Mouse (Mus musculus) lung, embryonic 15.5 days (tissue): Measurements from ENCODE around the gene Mgat2. TPM values are rescaled to one million over a fixed set of nuclear protein-coding genes. Genes with fewer than 3 reads are reported as not detected.
A peak's percentile ranks its signal among the peaks of the same experiment; 100 is the strongest.
"Not testable (repeated sequence)": the region's sequence is repeated elsewhere in the genome, so short reads cannot be mapped to it uniquely, and the experiment has no call there.

Source experiments
- ATAC-seq: fragments of 200-750 bp; cut with Nextera tagmentation; 2 replicates; pipeline ENCODE4 v1.8.0; 2017; ENCODE audit warnings: moderate number of reproducible peaks, borderline replicate concordance; ENCODE audit not compliant: low FRiP score, low TSS enrichment; ENCODE audit errors: extremely low read depth
- H3K27ac ChIP-seq: fragments of 300-500 bp; sonication (generic); 2 replicates; pipeline ENCODE4 v1.5.1; 2015; ENCODE audit warnings: moderate library complexity, mild to moderate bottlenecking, inconsistent platforms
- H3K27me3 ChIP-seq: fragments of 300-500 bp; sonication (generic); 2 replicates; pipeline ENCODE4 v1.6.1; 2015; ENCODE audit warnings: inconsistent platforms
- H3K36me3 ChIP-seq: fragments of 300-500 bp; sonication (generic); 2 replicates; pipeline ENCODE4 v1.6.1; 2015; ENCODE audit warnings: inconsistent platforms
- H3K4me1 ChIP-seq: fragments of 300-500 bp; sonication (generic); 2 replicates; pipeline ENCODE4 v1.6.1; 2015; ENCODE audit warnings: inconsistent platforms
- H3K4me2 ChIP-seq: fragments of 300-500 bp; sonication (generic); 2 replicates; pipeline ENCODE4 v1.6.1; 2015; ENCODE audit warnings: inconsistent platforms, mild to moderate bottlenecking, moderate library complexity
- H3K4me3 ChIP-seq: fragments of 300-500 bp; sonication (generic); 2 replicates; pipeline ENCODE4 v1.5.1; 2015; ENCODE audit warnings: mild to moderate bottlenecking, inconsistent platforms
- H3K9ac ChIP-seq: fragments of 300-500 bp; sonication (generic); 2 replicates; pipeline ENCODE4 v1.6.1; 2015; ENCODE audit warnings: inconsistent platforms
- H3K9me3 ChIP-seq: fragments of 300-500 bp; sonication (generic); 2 replicates; pipeline ENCODE4 v1.6.1; 2016; ENCODE audit warnings: inconsistent platforms
- WGBS: fragments of 180-500 bp; shearing (Covaris S2); methylation state at CpG from one replicate; pipeline ENCODE4 v1.1.7; 2015; 5-methylcytosine and 5-hydroxymethylcytosine counted together
- polyA plus RNA-seq: library from polyadenylated mRNA; unstranded; fragments of >200 nt; fragmentation: Nextera tagmentation; extraction: Ambion mirVana; gene quantifications from 2 replicates; pipeline ENCODE4 v1.2.1, GENCODE M21; 2015

The Mgat2 gene
- polyA plus RNA-seq, 1 experiment from 2014 or later = 56.7 TPM

DNA sequence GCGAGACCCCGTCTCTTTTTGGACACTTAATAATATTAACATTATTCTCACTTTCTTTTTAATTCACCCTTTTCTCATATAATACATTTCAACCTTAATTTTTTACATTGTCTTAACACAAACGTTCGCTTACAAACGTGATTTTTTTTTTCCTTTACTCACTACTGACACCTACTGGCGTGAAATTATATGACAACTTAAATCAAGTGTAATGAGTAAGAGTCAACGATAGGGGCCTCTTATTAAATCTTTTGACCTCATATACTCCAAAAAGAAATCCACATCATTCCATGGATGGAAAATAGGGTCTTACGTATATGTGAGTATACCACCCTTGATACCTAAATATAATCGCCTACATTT, 24.4 kb upstream of the Mgat2 start:
- Histone ChIP-seq H3K27ac (peak overlapping the region; percentile 61; the same call in 1 of the 2 replicates), H3K4me1 (peaks cover 12% of the 10 kb centered on the region; the same call in 1 of the 2 replicates), H3K4me3 (peak overlapping the region; percentile 78), H3K9ac (no peak overlapping the region), H3K36me3 (peaks cover 19% of the 10 kb centered on the region), H3K4me2 (peak overlapping the region; percentile 40), H3K9me3 (no peaks in the 10 kb centered on the region), H3K27me3 (no peaks in the 10 kb centered on the region)
- no peak for ATAC-seq
- WGBS = 4% methylated on average over 9 of the region's 9 CpGs

DNA sequence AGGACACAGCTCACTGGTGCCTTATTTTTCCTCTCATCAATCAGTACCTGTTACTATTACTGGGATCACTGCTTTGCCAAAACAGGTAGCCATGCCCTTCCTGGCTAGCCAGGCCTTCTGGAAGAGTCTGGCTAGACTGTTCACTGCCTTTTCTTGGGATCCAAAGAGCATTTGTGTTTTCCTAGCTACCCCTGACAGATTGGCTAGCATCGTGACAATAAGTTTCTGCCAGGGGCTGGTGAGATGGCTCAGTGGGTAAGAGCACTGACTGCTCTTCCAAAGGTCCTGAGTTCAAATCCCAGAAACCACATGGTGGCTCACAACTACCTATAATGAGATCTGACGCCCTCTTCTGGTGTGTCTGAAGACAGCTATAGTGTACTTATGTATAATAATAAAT, 23.3 kb upstream of the Mgat2 start:
- not testable (repeated sequence) for H3K4me2 ChIP-seq, H3K9ac ChIP-seq, H3K27me3 ChIP-seq, H3K9me3 ChIP-seq, H3K4me3 ChIP-seq, ATAC-seq, H3K27ac ChIP-seq
- H3K4me1 ChIP-seq = peaks cover 12% of the 10 kb centered on the region; the same call in 1 of the 2 replicates
- peaks cover 18% of the 10 kb centered on the region for H3K36me3 ChIP-seq
- 66% methylated on average over 2 of the region's 2 CpGs for WGBS

DNA sequence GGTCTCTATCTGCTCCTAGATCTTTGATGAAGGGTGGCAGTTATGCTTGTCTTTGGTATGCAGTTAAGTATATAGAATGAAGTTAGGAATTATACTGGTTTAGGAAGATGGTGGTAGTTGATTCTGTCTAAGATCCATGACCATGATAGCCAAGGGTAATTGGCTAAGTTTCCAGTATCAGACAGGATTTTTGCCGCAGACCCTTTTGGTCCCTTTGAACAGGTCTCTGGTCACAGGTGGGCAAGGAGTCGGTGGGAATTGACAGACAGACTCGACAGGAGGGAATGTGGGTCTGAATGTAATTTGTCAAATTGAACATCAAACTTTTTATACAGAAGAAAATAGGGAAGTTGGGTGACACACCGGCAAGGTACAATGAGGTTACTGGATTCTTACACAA, 20.4 kb upstream of the Mgat2 start:
- not testable (repeated sequence) for H3K4me3 ChIP-seq, H3K4me1 ChIP-seq, H3K9ac ChIP-seq, H3K27ac ChIP-seq, H3K27me3 ChIP-seq, H3K9me3 ChIP-seq, H3K36me3 ChIP-seq, ATAC-seq, H3K4me2 ChIP-seq
- 84% methylated on average over 4 of the region's 4 CpGs for WGBS

GRCm38 (mm10) chr12:69164904-69165303, 19.1 kb upstream of the Mgat2 start:
- no peaks in the 10 kb centered on the region for H3K27me3 ChIP-seq
- no peak overlapping the region for H3K27ac ChIP-seq
- H3K9me3 ChIP-seq = no peaks in the 10 kb centered on the region
- no peak for ATAC-seq
- no peak overlapping the region for H3K9ac ChIP-seq
- H3K36me3 ChIP-seq = no peaks in the 10 kb centered on the region
- peaks cover 15% of the 10 kb centered on the region for H3K4me1 ChIP-seq
- no peak overlapping the region for H3K4me3 ChIP-seq
- H3K4me2 ChIP-seq = no peak overlapping the region
- whole genome bisulfite sequencing = 35% methylated on average over 3 of the region's 3 CpGs

- not testable (repeated sequence) for H3K4me3 ChIP-seq, H3K36me3 ChIP-seq, H3K9me3 ChIP-seq, H3K9ac ChIP-seq, H3K27ac ChIP-seq, H3K27me3 ChIP-seq, H3K4me2 ChIP-seq, ATAC-seq
- 69% methylated on average over 8 of the region's 8 CpGs for WGBS
- H3K4me1 ChIP-seq = peaks cover 18% of the 10 kb centered on the region
Observed at GRCm38 (mm10) chr12:69166861-69167581, 16.9 kb upstream of the Mgat2 start.

DNA sequence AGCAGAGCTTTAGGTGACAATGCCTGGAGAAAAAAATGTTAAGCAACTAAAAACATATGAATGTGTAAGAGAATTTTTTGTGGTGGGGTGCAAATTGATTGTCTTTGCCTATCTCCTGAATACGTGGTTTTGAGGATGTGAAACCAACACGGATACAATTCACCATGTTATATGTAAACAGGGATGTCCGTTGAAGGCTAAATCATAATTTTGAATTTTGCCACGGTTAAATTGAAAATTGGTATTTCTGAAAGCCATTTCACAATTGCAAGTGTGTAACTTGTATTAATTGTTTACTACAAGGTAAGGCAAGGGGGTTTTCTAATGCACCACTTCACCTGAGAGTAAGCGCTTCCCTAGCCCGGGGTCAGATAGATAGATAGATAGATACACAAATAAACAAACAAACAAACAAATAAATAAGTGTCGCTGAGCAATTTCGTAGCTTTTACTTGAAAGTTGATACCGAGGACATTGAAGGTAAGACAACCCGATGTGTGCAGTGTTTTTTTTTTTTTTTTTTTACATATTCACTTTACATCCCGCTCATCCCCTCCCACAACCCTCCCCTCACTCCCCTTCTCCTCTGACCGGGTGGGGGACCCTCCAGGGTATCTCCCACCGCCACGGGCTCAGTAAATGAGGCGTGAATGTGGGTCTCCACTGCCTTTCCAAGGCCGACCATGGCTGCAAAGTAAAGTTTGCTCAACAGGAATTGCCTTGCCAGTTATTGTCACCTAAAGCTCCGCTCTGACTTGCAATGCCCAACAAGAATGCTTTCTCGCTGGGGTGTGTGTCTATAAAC, 16.1 kb upstream of the Mgat2 start:
- peaks cover 5% of the 10 kb centered on the region; the same call in 1 of the 2 replicates for H3K36me3 ChIP-seq
- H3K9me3 ChIP-seq = no peaks in the 10 kb centered on the region
- H3K27ac ChIP-seq = no peak overlapping the region
- no peaks in the 10 kb centered on the region for H3K27me3 ChIP-seq
- H3K4me3 ChIP-seq = peak overlapping the region; percentile 69
- 5% methylated on average over 18 of the region's 18 CpGs for WGBS
- H3K4me1 ChIP-seq = peaks cover 18% of the 10 kb centered on the region
- ATAC-seq = peak; percentile 32; the same call in 1 of the 2 replicates
- H3K9ac ChIP-seq = peak overlapping the region; percentile 70
- H3K4me2 ChIP-seq = peak overlapping the region; percentile 88

- ATAC-seq = peak; percentile 90
- H3K4me2 ChIP-seq = peak within 1 kb of the TSS; percentile 88
- H3K27ac ChIP-seq = peak within 1 kb of the TSS; percentile 69; the same call in 1 of the 2 replicates
- H3K27me3 ChIP-seq = no peaks in the 10 kb centered on the region
- H3K4me1 ChIP-seq = peaks cover 18% of the 10 kb centered on the region
- peak within 1 kb of the TSS; percentile 70 for H3K9ac ChIP-seq
- H3K9me3 ChIP-seq = no peaks in the 10 kb centered on the region
- H3K4me3 ChIP-seq = peak within 1 kb of the TSS; percentile 69
- under 1% methylated on average over 40 of the region's 40 CpGs for WGBS
- H3K36me3 ChIP-seq = peaks cover 11% of the 10 kb centered on the region
Observed at GRCm38 (mm10) chr12:69168461-69169106, 15.4 kb upstream of the Mgat2 start, which contains the start of gene Lrr1. Lrr1 (plus strand) TSS chr12:69168814.

DNA sequence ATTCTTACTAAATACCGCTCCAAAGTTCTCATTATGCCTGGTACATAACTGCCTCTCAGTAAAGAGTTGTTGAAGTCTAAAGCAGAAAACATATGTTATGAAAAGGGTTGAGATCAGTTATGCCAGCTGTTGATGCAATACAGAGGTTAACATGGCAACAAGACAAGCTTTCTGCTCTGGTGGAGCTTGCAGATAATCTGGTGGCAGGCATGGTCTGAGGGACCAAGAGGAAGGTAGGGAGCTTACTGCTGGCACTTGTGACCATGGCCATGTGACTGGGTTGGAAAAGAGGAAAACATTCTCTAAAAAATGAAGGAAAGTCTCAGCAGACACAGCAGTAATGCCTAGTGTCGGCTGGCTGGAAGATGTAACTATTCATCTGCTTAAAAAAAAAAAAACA, 12.7 kb upstream of the Mgat2 start:
- WGBS = 93% methylated on average over 2 of the region's 2 CpGs
- Histone ChIP-seq H3K4me1 (peaks cover 18% of the 10 kb centered on the region), H3K27me3 (no peaks in the 10 kb centered on the region), H3K9ac (no peak overlapping the region), H3K4me2 (no peak overlapping the region), H3K27ac (no peak overlapping the region), H3K9me3 (no peaks in the 10 kb centered on the region), H3K36me3 (peaks cover 23% of the 10 kb centered on the region), H3K4me3 (no peak overlapping the region)
- ATAC-seq = no peak

GRCm38 (mm10) chr12:69175975-69176374, 8.0 kb upstream of the Mgat2 start:
- H3K36me3 ChIP-seq = peaks cover 23% of the 10 kb centered on the region
- no peaks in the 10 kb centered on the region for H3K4me1 ChIP-seq

GRCm38 (mm10) chr12:69177526-69177925, 6.4 kb upstream of the Mgat2 start:
- Histone ChIP-seq H3K9me3 (no peaks in the 10 kb centered on the region), H3K27ac (no peak overlapping the region), H3K4me1 (no peaks in the 10 kb centered on the region), H3K9ac (no peak overlapping the region), H3K27me3 (no peaks in the 10 kb centered on the region), H3K36me3 (peaks cover 29% of the 10 kb centered on the region), H3K4me3 (no peak overlapping the region), H3K4me2 (no peak overlapping the region)
- WGBS = 78% methylated on average over 3 of the region's 3 CpGs
- ATAC-seq = no peak

More at GRCm38 (mm10) chr12:69175975-69176374, 8.0 kb upstream of the Mgat2 start:
- 89% methylated on average over 3 of the region's 3 CpGs for WGBS
- Histone ChIP-seq H3K27me3 (no peaks in the 10 kb centered on the region), H3K4me3 (no peak overlapping the region), H3K9me3 (no peaks in the 10 kb centered on the region), H3K9ac (no peak overlapping the region), H3K27ac (no peak overlapping the region), H3K4me2 (no peak overlapping the region)
- ATAC-seq = no peak

DNA sequence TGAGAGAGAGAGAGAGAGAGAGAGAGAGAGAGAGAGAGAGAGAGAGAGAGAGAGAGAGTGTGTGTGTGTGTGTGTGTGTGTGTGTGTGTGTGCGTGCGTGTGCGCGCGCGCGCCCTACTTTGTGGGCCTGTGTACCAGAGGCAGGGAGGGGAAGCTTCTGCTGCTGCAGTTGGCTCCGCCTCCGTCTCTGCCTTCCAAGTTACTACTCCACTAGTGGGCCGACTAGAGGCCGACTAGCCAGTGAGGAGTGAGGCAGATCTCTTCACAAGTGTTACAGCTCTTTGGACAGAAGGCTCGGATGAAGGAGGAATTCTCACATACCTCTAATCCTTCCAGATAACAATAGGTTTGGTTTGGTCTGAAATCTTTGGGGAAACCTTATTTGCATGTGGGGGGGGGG, 4.6 kb upstream of the Mgat2 start:
- Histone ChIP-seq H3K36me3 (peaks cover 21% of the 10 kb centered on the region), H3K4me2 (no peak overlapping the region), H3K27ac (no peak overlapping the region), H3K9me3 (no peaks in the 10 kb centered on the region), H3K9ac (no peak overlapping the region), H3K27me3 (no peaks in the 10 kb centered on the region), H3K4me1 (no peaks in the 10 kb centered on the region), H3K4me3 (no peak overlapping the region)
- ATAC-seq = no peak
- WGBS = 72% methylated on average over 12 of the region's 12 CpGs

DNA sequence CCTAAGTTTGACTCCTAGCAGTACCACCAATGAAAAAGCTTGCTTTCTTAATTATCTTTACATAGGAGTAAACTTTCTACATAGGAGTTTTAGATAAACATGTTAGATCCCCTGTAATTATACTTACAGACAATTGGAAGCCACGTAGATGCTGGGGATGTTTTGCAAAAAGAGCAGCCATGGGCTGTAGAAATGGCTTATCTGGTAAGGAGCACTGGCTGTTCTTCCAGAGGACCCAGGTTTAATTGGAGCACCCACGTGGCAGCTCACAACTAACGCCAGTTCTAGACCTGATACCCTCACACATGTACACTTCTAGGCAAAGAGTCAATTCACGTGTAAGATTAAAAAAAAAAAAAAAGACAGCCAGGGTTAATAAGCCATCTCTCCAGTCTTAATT, 2.2 kb upstream of the Mgat2 start:
- 86% methylated on average over 4 of the region's 4 CpGs for WGBS
- no peak overlapping the region for H3K27ac ChIP-seq
- H3K4me1 ChIP-seq = peaks cover 12% of the 10 kb centered on the region
- no peak overlapping the region for H3K4me3 ChIP-seq
- H3K4me2 ChIP-seq = no peak overlapping the region
- no peaks in the 10 kb centered on the region for H3K9me3 ChIP-seq
- ATAC-seq = no peak
- no peaks in the 10 kb centered on the region for H3K27me3 ChIP-seq
- H3K36me3 ChIP-seq = peaks cover 12% of the 10 kb centered on the region
- no peak overlapping the region for H3K9ac ChIP-seq
